Mouse (Mus musculus): ENCODE measurements around the gene Ugt2b38.
"Not testable (repeated sequence)": the region's sequence is repeated elsewhere in the genome, so short reads cannot be mapped to it uniquely, and the experiment has no call there.

Ugt2b38 gene

DNA sequence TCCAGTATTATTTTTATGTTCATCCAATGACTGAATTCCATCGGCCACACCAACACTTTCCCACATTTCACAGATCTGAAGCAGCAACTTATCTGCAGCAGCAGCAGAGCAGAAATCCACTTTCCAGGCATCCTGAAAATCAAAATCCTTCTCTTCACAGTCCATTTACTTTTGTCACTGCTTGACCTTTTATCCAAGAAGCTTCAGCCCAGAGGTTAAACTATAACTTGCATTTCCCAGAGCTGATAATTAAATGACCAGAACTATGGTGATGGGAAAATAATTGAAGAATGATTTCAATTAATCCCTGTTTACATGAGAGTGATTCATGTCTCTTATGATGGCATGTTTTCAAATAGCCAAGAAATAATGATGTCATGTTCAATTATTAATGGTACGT is at the start of gene Ugt2b38:
Gene Ugt2b38, minus strand, starts transcription at position 163 of the 400 bp plus-strand sequence.
- not testable (repeated sequence) for DNase-seq

DNA sequence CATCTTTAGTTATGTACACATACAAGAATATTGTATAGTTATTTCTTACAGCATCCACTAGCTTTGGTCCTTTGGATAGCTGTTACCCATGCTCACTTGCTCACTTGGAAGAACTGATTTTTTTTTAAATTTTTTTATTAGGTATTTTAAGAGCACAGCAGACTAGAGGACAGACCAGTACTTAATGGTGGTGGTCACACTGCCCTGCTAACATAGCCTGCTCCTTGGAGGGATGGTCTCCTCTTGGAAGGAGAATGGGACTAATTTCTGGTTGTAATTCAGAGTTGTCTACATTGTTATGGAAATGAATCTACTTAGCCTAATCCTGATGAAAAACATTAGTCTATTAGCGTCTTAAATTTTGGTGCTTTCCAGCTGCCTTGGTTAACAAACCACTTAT is 34.8 kb upstream of the Ugt2b38 start:
- no peak for DNase-seq

DNA sequence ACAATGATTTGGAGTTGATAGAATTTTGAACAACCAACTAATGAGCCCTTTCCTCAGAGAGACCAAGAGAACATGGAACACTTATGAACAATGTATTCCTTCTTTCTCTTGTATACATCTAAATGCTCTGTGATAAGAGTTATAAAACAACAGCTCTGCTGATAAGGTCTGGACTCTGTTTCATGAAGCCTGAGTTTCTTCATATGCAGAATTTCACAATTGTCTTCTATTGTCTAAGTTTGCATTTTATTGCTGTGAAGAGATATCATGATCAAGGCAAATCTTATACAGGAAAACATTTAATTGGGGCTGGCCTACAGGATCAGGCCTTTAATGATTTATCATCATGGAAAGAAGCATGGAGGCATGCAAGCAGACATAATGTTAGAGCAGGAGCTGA is 33.7 kb upstream of the Ugt2b38 start:
- DNase-seq = no peak

DNA sequence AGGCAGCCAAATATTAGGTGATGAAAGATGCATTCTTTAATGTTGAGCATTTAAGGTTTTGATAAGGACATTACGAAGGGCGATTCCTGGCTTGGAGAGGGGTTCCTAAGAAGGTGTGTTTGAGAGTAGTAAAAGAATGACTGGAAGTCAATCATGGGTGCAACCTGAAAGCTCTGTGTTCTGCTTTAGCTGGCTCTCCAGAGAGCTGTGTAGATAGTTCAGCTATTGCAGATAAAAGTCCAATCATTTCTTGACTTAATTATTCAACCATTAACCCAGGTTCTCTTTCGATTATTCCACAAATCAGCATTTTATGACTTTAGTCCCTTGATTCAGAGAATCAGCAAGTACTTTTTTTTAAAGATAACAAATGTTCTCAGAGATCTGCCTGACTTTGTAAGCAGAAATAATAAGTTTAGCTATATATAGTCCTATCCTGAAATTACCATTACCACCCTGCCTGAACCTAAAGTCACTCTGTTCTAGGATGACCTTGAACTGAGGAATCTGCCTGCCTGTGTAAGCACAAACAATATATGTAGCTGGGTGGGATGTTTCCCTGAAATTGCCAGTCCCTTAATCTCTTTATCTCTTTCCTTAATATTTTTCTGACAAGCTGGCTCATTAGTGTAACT is 32.3 kb upstream of the Ugt2b38 start:
- no peak for DNase-seq

DNA sequence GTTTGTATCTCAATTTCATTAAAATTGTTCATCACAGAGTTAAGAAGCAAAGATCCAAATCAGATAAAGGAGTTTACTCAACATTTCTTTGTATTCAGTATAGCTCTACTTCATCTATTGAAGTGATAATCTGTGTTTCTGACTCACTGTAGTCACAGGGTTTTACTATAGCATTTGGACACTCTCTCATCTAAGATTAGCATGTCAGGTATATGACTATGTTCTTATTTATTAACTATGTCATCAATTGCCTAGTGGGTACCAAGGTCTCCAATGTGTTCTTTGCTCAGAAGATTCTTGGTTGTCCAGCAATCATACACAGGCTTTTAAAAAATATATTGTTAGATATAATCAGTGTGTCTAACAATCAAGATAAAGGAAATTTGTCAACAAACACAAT is 31.5 kb upstream of the Ugt2b38 start:
- DNase-seq = no peak

DNA sequence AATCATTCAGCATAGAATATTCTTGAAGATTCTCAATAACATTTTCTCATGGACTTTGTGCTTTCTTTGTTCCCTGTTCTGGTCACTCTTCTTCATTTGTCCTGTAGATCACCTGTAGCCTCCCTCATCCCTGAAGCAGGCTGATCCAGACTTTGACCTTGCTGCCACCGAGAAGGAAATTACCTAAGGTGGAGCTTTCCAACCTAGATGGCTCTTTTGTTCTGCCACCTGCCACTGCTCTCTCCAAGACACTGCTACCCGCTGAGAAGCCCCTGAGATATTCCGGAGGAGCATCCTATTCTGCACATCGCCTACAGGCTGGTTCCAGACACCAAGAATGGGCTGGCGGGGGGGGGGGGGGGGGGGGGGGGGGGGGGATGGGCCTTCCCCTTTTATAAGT is 28.5 kb upstream of the Ugt2b38 start:
- not testable (repeated sequence) for DNase-seq

DNA sequence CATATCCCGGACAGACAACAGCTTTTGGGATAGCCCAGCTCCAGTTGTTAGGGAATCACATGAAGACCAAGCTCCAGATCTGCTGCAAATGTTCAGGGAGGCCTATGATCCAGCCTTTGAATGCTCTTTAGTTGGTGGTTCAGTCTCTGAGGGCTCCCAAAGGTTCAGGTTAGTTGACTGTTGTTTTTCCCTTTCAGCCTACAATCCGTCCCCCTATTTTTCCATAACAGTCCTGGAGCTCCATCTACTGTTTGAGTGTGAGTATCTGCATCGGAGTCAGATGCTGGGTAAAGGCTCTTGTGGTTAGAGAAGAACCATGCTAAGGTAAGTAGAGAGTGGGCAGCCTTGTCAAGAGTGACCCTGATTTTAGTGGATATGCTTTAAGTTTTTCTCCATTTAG is 12.3 kb upstream of the Ugt2b38 start:
- DNase-seq = no peak

DNA sequence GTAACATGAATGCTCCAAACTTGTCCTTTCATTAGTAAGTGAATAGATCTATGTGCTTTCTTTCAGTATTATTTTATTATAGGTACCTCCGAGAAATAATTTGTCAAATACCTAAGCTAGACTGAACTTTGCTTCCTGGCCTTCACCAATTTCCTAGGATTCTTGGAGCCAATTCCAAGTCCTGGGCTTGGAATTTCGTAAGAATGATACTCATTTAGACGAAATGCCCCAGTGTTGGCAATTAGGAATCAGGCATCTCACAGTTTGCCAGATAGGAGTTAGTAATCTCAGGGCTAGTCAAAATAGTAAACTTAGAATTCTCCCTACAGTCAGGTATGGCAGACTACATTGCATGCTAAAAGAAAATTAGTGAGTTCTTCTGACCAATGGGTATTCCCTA is 1.7 kb upstream of the Ugt2b38 start:
- DNase-seq = no peak

DNA sequence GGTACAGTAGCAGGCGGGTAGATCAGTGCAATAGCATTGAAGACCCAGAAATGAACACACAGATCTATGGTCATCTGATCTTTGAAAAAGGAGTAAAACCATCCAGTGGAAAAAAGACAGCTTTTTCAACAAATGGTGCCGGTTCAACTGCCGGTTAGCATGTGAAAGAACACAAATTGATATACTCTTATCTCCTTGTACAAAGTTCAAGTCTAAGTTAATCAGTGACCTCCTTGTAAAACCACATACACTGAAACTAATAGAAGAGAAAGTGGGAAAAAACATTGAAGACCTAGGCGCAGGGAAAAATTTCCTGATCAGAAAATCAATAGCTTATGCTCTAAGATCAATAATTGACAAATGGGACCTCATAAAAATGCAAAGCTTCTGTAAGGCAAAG is 27.0 kb downstream of the Ugt2b38 start:
- no peak for DNase-seq

DNA sequence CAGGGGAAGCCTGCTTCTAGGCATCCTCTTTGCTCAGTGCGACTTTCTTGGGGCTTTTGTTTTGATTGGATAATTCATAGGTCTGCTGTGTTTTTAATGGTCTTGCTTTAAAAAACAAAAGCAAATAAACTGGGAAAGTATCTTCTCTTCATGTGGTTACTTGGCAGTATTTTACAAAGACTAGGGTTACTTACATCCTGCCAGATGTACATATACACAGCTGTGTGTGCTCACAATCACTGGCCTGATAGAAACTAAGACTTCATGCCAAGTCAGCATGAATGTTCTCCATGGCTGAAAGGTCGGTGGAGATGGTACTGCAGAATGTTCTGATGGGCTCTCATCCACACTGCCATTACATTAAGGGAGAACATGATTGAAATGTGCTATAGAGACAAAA is 33.2 kb downstream of the Ugt2b38 start:
- DNase-seq = no peak

DNA sequence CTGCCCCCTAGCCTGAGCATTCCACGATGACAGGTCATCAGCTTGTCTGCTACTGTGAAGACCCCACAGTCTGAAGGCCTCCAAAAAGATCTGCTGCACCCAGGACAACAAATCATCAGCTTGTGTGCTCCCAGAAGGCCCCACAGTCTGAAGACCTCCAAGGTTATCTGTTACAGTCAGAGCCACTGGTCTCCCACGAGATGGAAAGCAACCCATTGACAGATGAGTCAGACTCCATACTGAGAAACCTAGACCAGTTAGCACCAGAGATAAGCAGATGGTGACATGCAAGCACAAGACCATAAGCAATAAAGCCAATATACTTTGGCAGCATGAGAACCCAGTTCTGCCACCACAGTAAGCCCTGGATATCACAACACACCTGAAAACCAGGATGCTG is 43.8 kb downstream of the Ugt2b38 start:
- no peak for DNase-seq

DNA sequence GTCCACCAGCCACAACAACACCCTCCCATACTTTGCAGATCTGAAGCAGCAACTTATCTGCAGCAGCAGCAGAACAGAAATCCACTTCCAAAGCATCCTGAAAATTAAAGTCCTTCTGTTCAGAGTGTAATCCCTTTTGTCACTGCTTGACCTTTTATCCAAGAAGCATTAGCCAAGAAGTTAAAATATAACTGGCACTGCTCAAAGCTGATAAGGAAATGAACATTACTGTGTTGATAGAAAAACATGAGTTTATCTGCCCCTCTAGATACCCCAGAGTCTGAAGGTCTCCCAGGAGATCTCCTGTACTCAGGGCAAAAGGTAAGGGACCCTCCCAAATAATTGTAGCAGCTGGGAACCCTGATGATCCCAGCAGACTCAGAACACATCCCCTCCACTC is 44.2 kb downstream of the Ugt2b38 start:
- no peak for DNase-seq

DNA sequence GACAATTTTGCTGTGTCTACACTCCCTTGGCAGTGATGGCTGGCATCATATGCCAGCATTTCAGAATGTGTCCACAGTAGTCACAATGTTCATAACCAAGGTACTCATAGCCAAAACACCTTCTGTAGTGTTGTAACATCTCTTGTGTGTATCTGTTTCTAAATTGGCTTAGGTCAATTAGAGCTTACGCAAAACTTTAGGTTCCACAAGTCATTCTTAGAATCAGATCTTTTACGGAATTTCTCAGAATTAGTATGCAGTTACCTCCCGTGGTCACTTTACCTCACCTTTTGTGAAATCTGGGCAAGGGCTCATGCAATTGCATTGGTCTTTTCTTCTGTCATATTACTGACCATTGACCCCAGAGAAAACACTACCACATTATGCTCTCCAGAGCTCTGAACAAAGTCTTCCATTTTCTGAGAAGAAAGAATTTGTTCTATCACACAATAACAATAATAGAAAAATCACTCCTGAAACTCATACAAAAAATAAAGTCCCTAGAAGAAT is 48.1 kb downstream of the Ugt2b38 start:
- no peak for DNase-seq

DNA sequence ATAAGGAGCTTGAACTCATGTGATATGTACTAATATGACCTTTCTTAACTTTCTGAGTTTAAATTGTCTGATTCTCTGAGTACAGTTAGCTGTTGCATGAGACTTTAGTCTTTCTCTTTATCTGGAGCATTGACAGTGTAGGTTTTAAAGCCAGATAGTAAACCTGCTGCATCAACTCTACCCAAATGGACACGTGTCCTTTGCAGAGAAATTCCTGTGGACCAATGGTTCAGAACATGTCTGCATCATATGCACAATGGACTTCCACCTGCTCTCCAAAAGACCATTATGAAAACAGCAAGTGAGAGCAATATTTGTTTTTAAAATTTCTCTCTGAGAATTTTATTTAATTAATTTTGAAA is 50.5 kb downstream of the Ugt2b38 start:
- no peak for DNase-seq

DNA sequence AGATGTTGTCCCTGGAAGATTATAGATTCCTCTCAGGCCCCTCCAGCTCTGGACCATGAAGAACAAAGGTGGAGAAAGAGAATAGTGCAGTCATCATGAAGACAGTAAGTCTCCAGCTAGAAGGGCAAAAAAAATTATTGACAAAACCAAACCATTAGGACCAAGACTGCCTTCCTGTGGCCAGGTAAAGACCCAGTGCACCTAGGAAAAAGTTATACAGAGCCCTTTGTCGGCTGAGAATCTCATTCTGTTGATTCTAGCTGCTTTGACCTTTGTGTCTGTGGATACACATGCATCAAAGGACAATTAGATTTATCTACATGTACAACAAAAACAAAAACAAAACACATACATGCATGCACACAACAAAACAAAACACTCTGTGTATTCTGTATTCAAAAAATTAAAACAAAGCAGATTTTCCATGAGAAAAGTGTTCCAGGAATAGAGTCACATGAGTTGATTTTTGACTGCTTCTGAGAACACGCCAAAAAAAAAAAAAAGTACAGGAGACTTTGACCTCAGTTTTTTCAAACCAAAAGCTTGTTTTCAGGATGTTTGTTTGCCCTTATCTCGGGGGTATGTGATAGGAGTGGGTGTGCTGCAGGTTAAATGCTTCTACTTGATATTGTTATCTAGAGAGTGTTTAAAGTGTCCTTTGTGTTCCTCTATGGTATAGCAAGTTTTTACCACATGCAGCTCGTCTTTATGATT is 51.1 kb downstream of the Ugt2b38 start:
- DNase-seq = not testable (repeated sequence)
